Mouse (Mus musculus): ENCODE results near the gene Tmem156. TPM values are rescaled to one million over a fixed set of nuclear protein-coding genes. Genes with fewer than 3 reads are reported as not detected.

Gene Tmem156
- polyA plus RNA-seq, 1 experiment = not detected

- no peak for TF ChIP-seq POLR2A (IDR thresholded peaks at IDR 0.05; ENCODE audit: insufficient read depth, low read length)
- TF ChIP-seq EP300 (IDR thresholded peaks at IDR 0.05; ENCODE audit: insufficient read depth, low read depth, low read length) = no peak
- no peak for TF ChIP-seq CTCF (IDR thresholded peaks at IDR 0.05; ENCODE audit: low read depth, low read length)
- Histone ChIP-seq H3K9me3 (replicated peaks; ENCODE audit: control insufficient read depth, insufficient read depth, low read length, poor library complexity, severe bottlenecking) (no peaks in the 10 kb centered on the region), H3K4me1 (ENCODE audit: control insufficient read depth, insufficient read depth, low read length) (no peaks in the 10 kb centered on the region), H3K27me3 (ENCODE audit: control insufficient read depth, insufficient read depth, low read length, poor library complexity, severe bottlenecking) (no peaks in the 10 kb centered on the region), H3K4me3 (ENCODE audit: low read depth, low read length) (no peak overlapping the region), H3K27ac (ENCODE audit: insufficient read depth, low read length) (no peak overlapping the region), H3K9ac (ENCODE audit: low read depth, poor library complexity, severe bottlenecking) (no peak overlapping the region), H3K36me3 (ENCODE audit: control insufficient read depth, insufficient read depth, low read length, poor library complexity, severe bottlenecking) (no peaks in the 10 kb centered on the region)
These were observed 63.9 kb downstream of the Tmem156 start for GRCm38 (mm10) chr5:65028019-65028418.

DNA sequence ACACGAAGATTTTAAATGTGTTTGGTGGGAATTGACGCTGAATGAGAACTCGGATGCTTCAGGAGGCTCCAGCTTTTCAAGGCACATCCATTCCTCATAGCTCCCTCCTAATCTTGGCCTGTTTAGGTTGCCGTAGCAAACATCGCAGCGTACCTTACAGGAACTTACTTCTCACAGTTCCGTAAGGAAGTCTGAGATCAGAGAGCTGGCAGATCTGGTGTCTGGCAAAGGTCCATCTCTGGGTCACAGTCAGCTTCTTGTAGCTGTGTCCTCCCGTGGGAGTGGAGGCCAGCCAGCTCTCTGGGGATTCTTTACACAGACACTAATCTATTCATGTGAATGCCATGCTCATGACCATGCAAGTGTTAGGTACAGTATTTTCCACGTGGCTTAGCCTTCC is 65.2 kb downstream of the Tmem156 start:
- H3K27me3 ChIP-seq (ENCODE audit: control insufficient read depth, insufficient read depth, low read length, poor library complexity, severe bottlenecking) = no peaks in the 10 kb centered on the region
- no peaks in the 10 kb centered on the region for H3K9me3 ChIP-seq (replicated peaks; ENCODE audit: control insufficient read depth, insufficient read depth, low read length, poor library complexity, severe bottlenecking)
- H3K4me3 ChIP-seq (ENCODE audit: low read depth, low read length) = no peak overlapping the region
- no peak for TF ChIP-seq CTCF (IDR thresholded peaks at IDR 0.05; ENCODE audit: low read depth, low read length)
- TF ChIP-seq POLR2A (IDR thresholded peaks at IDR 0.05; ENCODE audit: insufficient read depth, low read length) = no peak
- no peak for TF ChIP-seq EP300 (IDR thresholded peaks at IDR 0.05; ENCODE audit: insufficient read depth, low read depth, low read length)
- no peaks in the 10 kb centered on the region for H3K36me3 ChIP-seq (ENCODE audit: control insufficient read depth, insufficient read depth, low read length, poor library complexity, severe bottlenecking)
- H3K27ac ChIP-seq (ENCODE audit: insufficient read depth, low read length) = no peak overlapping the region
- no peak overlapping the region for H3K9ac ChIP-seq (ENCODE audit: low read depth, poor library complexity, severe bottlenecking)
- no peaks in the 10 kb centered on the region for H3K4me1 ChIP-seq (ENCODE audit: control insufficient read depth, insufficient read depth, low read length)

- H3K27ac ChIP-seq (ENCODE audit: insufficient read depth, low read length) = no peak overlapping the region
- no peaks in the 10 kb centered on the region for H3K9me3 ChIP-seq (replicated peaks; ENCODE audit: control insufficient read depth, insufficient read depth, low read length, poor library complexity, severe bottlenecking)
- H3K36me3 ChIP-seq (ENCODE audit: control insufficient read depth, insufficient read depth, low read length, poor library complexity, severe bottlenecking) = no peaks in the 10 kb centered on the region
- H3K9ac ChIP-seq (ENCODE audit: low read depth, poor library complexity, severe bottlenecking) = no peak overlapping the region
- H3K4me1 ChIP-seq (ENCODE audit: control insufficient read depth, insufficient read depth, low read length) = no peaks in the 10 kb centered on the region
- H3K4me3 ChIP-seq (ENCODE audit: low read depth, low read length) = no peak overlapping the region
- TF ChIP-seq EP300 (IDR thresholded peaks at IDR 0.05; ENCODE audit: insufficient read depth, low read depth, low read length) = no peak
- TF ChIP-seq POLR2A (IDR thresholded peaks at IDR 0.05; ENCODE audit: insufficient read depth, low read length) = no peak
- no peak for TF ChIP-seq CTCF (IDR thresholded peaks at IDR 0.05; ENCODE audit: low read depth, low read length)
- H3K27me3 ChIP-seq (ENCODE audit: control insufficient read depth, insufficient read depth, low read length, poor library complexity, severe bottlenecking) = no peaks in the 10 kb centered on the region
These were observed 66.0 kb downstream of the Tmem156 start for GRCm38 (mm10) chr5:65025916-65026315.

GRCm38 (mm10) chr5:65024641-65025040 is 67.3 kb downstream of the Tmem156 start:
- H3K27ac ChIP-seq (ENCODE audit: insufficient read depth, low read length) = no peak overlapping the region
- TF ChIP-seq POLR2A (IDR thresholded peaks at IDR 0.05; ENCODE audit: insufficient read depth, low read length) (no peak), EP300 (IDR thresholded peaks at IDR 0.05; ENCODE audit: insufficient read depth, low read depth, low read length) (no peak), CTCF (IDR thresholded peaks at IDR 0.05; ENCODE audit: low read depth, low read length) (no peak)
- no peaks in the 10 kb centered on the region for H3K36me3 ChIP-seq (ENCODE audit: control insufficient read depth, insufficient read depth, low read length, poor library complexity, severe bottlenecking)
- no peaks in the 10 kb centered on the region for H3K4me1 ChIP-seq (ENCODE audit: control insufficient read depth, insufficient read depth, low read length)
- no peak overlapping the region for H3K4me3 ChIP-seq (ENCODE audit: low read depth, low read length)
- no peak overlapping the region for H3K9ac ChIP-seq (ENCODE audit: low read depth, poor library complexity, severe bottlenecking)
- H3K27me3 ChIP-seq (ENCODE audit: control insufficient read depth, insufficient read depth, low read length, poor library complexity, severe bottlenecking) = no peaks in the 10 kb centered on the region
- no peaks in the 10 kb centered on the region for H3K9me3 ChIP-seq (replicated peaks; ENCODE audit: control insufficient read depth, insufficient read depth, low read length, poor library complexity, severe bottlenecking)

GRCm38 (mm10) chr5:65022006-65022405 is 69.9 kb downstream of the Tmem156 start:
- H3K4me3 ChIP-seq (ENCODE audit: low read depth, low read length) = no peak overlapping the region
- H3K9me3 ChIP-seq (replicated peaks; ENCODE audit: control insufficient read depth, insufficient read depth, low read length, poor library complexity, severe bottlenecking) = no peaks in the 10 kb centered on the region
- H3K27me3 ChIP-seq (ENCODE audit: control insufficient read depth, insufficient read depth, low read length, poor library complexity, severe bottlenecking) = no peaks in the 10 kb centered on the region
- H3K9ac ChIP-seq (ENCODE audit: low read depth, poor library complexity, severe bottlenecking) = no peak overlapping the region
- no peaks in the 10 kb centered on the region for H3K36me3 ChIP-seq (ENCODE audit: control insufficient read depth, insufficient read depth, low read length, poor library complexity, severe bottlenecking)
- no peak overlapping the region for H3K27ac ChIP-seq (ENCODE audit: insufficient read depth, low read length)
- H3K4me1 ChIP-seq (ENCODE audit: control insufficient read depth, insufficient read depth, low read length) = no peaks in the 10 kb centered on the region
- TF ChIP-seq POLR2A (IDR thresholded peaks at IDR 0.05; ENCODE audit: insufficient read depth, low read length) (no peak), CTCF (IDR thresholded peaks at IDR 0.05; ENCODE audit: low read depth, low read length) (no peak), EP300 (IDR thresholded peaks at IDR 0.05; ENCODE audit: insufficient read depth, low read depth, low read length) (no peak)

GRCm38 (mm10) chr5:65019823-65020222 is 72.1 kb downstream of the Tmem156 start:
- Histone ChIP-seq H3K9ac (ENCODE audit: low read depth, poor library complexity, severe bottlenecking) (no peak overlapping the region), H3K27me3 (ENCODE audit: control insufficient read depth, insufficient read depth, low read length, poor library complexity, severe bottlenecking) (no peaks in the 10 kb centered on the region), H3K4me1 (ENCODE audit: control insufficient read depth, insufficient read depth, low read length) (no peaks in the 10 kb centered on the region), H3K4me3 (ENCODE audit: low read depth, low read length) (no peak overlapping the region), H3K27ac (ENCODE audit: insufficient read depth, low read length) (no peak overlapping the region), H3K9me3 (replicated peaks; ENCODE audit: control insufficient read depth, insufficient read depth, low read length, poor library complexity, severe bottlenecking) (no peaks in the 10 kb centered on the region), H3K36me3 (ENCODE audit: control insufficient read depth, insufficient read depth, low read length, poor library complexity, severe bottlenecking) (no peaks in the 10 kb centered on the region)
- TF ChIP-seq EP300 (IDR thresholded peaks at IDR 0.05; ENCODE audit: insufficient read depth, low read depth, low read length) (no peak), CTCF (IDR thresholded peaks at IDR 0.05; ENCODE audit: low read depth, low read length) (no peak), POLR2A (IDR thresholded peaks at IDR 0.05; ENCODE audit: insufficient read depth, low read length) (no peak)

Data from ES-Bruce4 (cell line).